Mouse (Mus musculus): Measurements from ENCODE around the gene Spdl1.
"Not testable (repeated sequence)": the region's sequence is repeated elsewhere in the genome, so short reads cannot be mapped to it uniquely, and the experiment has no call there.

Spdl1 gene

DNA sequence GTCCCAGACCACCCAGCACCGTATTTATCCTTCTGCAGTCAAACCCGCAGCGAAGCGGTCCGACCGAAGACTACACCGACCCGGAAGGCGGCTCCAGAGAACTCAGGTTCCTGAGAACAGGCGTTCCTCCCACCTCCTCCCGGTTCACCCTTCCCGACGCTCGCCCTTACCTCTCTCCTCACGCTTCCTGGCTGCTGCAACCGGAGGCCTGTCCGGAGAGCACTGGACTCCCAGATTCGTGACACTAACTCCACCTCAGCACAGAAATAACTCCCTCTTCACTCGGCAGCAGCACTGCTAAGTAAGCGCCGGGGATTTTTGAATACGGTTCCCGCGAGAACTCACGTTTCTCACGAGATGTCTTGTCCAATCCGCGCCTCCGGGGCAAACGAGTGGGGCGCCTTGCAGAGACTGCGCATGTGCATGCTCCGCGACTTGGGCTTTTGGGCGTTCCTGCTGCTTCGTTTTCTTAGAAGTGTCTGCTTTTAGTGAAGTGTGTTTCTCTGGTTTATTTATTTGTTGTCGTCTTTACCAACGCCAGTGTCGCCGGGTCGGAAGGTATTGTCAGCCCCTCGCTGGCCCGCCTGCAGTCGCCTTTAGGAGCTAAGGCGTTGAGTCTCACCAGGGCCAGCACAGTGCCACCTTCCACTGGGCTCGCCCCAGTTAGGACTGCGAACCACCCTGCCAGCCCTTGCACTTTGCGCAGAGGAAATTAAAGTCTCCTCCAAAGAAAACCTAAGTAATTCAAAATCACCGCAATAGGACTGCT, at the start of gene Spdl1:
TSS of gene Spdl1 (minus strand) at position 324 of the 769 bp plus-strand sequence.
- DNase-seq, result peak; percentile 95 to 97

DNA sequence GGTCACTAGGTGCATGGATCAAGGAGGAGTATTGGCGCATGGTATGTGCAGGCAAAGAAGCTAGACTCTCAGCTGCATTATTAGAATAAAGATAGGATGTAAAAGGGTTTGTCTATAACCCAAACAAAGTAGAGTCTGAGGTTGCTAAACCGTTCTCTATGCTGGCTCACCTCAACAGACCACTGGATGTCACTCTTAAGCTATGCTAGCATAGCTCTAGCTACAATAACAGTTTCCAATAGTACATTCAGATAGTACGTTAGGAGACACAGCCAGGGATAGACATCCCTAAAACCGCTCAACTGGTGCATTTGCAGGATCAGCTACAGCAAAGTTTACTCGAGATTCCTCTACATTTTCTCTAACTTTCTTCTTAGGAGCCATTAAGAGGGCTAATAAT, 48.1 kb upstream of the Spdl1 start:
- DNase-seq, result peak in 1 of 2 experiments; percentile 19

DNA sequence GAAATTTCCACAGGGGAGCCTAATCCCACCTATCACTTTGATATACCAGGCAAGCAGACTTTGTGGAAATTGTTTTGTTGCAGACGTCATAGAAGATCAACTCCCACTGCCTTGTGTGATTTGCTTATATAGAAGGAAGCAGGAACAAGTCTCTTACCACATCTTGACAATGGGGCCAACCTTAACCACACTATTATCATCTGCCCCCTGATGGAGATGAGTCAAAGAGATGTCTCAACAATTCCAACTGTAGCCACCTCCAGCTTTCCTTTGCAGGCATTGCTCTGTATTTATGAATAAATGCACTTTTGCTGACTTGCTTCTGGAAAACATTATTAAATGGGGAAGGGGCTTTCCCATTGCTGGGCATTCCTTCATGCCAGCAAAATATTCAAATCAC, 46.2 kb upstream of the Spdl1 start:
- no peak for DNase-seq

DNA sequence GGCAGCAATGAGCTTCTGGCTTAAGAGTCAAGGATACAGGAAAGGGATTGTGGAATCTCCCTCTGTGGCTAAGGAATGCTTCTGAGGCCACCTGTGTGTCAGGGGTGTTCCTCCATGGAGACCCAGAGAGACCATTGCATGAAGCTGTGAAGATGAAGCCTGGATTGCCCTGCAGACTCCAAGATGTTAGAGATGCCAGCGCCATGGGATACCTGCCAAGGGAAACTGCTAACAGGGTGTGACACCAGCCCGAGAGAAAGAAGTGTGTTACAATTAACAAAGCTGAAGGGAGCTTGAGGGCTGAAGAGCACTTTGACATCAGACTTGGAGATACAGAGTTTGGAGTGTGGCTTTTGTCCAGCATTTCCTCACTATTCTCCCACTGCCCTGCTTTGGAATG, 40.4 kb upstream of the Spdl1 start:
- no peak for DNase-seq

DNA sequence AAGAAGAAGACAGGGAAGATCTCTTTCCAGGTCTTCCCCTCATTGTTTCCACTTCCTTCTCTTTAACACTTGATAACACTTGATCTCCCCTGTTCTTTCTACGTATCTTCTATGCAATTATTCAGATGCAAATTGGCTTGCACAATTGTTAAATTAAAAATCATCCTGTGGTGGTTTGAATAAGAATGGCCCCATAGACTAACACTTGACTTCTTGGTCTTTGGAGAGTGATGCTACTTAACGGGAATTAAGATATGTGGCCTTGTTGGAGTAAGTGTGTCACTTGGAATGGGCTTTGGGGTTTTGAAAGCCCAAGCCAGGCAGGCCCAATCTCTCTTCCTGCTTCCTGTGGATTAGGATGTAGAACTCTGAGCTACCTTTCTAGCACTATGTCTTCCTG, 39.0 kb upstream of the Spdl1 start:
- DNase-seq, result no peak

DNA sequence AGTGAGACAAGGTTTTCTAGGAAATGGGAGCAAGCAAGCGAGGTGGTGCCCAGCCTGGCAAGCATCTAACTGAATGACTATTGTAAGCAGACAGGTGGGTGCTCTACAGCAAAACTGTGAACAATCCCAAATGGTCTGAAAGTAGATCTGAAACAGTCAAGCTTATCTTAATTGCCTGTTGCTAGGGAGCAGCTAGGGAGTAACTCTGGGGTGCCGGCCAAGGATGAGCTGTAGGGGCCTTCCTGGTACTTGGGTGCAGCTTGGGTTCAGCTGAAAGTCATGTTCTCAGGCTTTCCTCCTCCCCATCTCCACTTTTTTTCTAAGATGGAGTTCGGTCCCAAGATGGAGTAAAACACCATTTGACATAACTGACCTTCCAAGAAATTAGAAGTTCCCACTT, 38.5 kb upstream of the Spdl1 start:
- no peak for DNase-seq

DNA sequence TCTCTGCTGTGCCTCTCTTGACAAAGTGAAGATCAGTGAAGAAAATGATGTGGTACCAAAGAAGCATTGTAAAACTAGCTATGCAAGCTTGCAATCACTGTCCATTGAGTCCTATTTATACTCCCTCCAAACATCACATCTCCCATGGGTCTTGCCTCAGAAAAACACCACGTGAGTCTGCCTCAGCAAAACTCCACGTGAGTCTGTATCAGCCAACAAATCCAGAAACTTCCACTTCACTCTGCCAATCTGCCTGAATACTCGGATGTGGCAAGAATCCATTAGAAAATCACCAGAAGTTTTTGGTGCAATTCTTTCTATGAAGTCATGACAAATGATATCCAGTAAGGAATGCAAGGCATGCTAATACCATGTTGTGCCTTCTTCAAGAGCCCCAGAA, 38.0 kb upstream of the Spdl1 start:
- no peak for DNase-seq

DNA sequence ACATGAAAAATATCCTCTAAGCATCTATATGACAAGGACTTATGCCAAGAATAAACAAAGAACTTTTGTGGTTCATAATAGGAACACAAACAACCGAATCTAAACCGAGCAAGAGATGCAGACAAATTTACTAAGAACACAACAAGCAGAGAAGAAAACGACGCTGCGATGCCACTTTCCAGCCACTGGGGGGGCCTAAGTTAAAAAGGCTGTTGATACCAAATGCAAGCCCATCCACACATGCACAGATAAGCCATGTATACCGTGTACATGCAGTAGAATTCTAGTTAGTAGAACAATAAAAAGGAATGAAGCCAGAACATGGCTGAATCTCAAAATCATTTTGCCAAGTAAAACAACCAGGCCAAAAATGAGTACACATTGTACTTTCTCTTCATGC, 35.2 kb upstream of the Spdl1 start:
- DNase-seq, result no peak

DNA sequence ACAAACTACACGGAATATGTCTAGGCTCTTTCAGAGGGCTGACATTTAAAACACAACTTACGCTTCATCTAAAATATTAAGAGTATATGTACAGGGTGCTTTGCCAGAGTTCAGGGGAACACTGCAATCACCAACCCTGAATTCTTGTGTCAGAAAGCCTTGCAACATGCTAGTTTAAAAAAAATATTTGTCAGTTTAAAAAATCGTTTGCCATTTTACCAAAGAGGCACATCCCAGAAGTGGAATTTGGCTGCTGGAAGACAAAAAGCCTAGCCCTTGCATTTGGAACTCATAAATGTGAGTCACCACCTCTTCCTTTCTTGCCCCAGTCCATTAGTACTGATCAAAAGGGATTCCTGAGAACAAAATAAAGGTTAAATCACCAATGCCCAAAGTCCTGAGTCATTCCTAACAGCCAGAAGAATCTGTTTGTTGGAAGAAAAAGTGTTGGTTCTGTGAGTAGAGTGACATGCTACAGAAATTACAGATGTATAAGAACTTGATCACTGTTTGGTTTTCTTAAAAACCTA, 32.4 kb upstream of the Spdl1 start:
- DNase-seq, result no peak

DNA sequence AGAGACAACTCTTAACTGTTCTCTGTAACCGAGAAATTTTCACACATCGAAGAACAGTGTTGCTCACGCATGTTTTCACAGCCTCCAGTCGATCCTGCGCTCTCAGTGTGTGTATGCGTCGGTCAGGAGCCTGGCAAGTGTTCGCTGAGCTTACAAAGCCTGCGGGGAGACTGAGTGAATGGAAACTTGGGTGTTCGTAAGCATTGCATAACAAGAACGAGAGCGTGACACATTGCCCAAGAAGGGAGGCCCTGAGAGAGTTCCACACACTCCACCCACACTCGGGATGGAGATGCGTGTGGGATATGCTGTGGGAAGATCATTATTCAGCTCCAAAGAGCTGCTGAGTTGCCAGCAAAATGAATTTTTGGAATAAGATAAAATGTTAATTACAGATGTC, 31.7 kb upstream of the Spdl1 start:
- DNase-seq, result peak in 1 of 2 experiments; percentile 6

DNA sequence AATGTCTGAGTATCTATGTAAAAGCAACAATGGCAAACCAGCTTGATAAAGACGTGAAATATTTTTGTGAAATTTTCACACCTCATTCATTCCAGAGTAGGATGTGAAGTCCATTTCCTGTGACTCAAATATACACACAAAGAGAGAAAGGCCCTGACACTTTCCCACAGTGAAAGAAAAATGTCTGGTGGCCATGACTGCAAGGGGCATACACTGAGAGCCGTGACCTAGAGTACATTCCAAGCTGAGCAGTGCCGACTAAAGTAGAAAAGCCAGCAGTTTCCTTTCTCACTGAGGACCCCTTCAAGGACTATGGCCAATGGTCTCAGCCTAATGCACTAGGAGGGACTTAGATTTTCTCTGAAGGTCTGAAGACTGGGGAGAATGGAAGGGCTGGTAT, 23.2 kb upstream of the Spdl1 start:
- DNase-seq, result no peak

DNA sequence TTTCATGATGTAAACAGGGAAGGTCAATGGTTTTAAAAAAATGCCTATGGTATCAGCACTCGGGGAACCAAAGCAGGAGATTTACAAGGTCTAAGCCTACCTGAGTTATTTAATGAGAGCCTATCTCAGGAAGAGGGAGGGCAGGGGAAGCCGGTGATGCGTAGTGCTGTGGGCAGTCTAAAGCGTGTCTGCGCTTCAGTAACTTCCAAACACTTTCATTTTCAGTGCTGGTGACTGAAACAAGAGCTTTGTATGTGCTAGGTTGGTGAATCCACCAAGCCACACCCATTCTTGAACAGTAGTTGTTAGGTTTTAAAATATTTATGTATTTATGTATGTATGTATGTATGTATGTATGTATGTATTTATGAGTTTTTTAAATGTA, 12.8 kb upstream of the Spdl1 start:
- no peak for DNase-seq

DNA sequence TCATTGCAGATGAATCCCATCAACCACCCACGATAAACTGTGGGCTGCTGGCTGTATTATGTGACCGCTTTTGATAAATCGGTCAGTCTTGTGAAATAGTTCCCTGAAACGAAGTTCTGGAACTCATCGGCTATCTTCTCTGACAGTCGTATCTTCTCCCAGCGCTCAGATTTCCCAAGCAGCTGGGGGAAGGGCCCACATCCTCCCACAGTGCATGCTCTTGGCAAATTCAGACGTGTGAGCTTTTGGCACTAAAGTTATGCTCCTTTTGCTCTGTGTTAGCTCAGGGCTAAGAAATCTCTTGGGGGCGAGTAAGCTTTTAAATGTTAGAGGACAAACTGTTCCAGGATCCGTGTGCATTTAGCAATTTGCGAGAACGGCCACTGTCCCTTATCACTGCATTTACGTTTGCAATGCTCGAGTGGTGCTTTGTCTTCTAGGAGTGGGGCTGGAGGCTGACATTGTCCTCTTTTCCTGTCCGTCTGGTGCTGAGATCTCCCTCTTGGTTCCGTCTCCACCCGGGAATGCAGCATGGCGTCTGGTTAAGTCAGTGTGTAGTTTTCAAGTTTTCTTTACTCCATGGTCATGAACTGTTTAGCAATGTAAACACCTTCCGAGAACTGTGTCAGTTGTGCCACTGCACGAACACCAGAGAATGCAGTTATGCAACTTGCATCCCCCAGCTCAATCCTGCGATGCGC, 12.3 kb upstream of the Spdl1 start:
- peak; percentile 7 to 47 for DNase-seq

DNA sequence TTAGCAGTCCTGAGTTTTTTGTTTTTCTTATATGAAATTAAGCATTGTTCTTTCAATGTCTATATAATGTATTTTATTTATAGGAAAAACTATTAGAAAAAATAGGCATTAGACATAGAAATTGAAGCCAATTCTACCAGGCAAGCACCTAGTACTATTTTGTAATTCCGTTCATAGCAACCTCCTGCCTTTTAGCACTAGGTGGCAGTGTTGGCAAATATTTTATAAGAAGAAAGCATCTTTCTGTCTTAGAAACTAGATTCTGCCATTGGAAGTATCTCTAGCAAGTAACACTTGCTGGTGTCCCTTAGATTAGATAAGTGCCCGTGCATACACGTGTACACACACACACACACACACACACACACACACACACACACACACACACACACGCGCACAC, 10.1 kb upstream of the Spdl1 start:
- DNase-seq, result no peak

DNA sequence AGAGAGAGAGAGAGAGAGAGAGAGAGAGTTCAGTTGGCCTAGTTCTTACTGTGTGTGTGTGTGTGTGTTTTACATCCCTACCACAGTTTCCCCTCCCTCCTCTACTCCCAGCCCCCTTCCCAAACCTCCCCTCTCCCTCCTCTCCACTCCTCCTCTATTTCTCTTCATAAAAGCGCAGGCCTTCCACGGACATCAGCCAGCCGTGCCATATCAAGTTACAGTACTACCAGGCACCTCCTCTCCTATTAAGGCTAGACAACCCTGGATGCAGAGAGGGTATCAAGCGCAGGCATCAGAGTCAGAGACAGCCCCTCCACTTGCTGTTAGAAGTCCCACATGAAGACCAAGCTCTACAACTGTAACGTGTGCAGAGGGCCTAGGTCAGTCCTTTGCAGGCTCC, 6.8 kb upstream of the Spdl1 start:
- no peak for DNase-seq

DNA sequence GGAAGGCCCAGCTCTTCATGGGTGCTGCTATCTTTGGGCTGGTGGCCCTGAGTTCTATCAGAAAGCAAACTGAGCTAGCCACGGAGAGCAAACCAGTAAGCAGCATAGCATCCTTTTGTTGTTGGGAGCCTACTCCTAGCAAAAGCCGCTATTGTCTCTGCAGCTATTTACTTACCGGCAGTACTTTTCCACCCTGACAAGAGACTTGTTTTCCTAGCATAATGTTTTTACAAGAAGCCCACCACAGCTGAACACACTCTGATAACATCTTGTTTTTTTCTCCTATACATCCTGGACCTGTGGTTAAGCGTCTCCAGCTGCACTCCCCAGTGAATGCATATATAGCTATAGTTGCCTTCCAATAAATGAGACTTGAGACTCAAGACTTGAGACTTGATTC, 5.6 kb upstream of the Spdl1 start:
- DNase-seq, result no peak

DNA sequence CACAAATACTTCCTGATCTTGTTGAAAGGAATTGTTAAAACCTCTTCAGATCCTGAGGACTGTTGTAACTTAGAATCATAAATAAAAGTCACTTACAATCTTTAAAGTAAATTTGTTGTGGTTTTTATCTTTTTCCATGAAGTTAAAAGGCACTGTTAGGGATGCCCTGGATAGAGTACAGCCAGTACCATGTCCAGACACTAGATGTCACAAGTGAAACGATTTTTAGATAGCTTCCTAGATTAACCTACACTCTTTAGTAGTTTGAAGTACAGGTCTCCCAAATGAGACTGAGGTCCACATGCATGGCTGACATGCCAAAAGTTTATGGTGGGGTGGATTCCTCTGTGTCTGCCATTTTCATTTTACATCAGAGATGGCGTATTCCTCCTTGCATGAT, 2.8 kb upstream of the Spdl1 start:
- no peak for DNase-seq

DNA sequence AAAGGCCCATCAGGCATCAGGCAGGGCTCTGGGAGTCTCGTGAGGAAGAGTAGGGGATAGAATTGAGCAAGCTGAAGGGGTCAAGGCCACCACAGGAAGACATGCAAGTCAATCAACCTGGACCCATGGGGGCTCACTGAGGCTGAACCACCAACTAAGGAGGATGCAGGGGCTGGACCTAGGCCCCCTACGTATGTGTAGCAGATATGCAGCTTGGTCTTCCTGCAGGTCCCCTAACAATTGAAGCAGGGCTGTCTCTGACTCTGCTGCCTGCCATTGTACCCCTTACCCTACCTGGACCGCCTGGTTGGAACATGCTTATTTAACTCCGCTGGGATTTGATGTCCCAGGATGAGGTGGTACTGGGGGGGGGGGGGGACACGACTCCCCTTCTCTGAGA, 763 bp downstream of the Spdl1 start:
- DNase-seq, result no peak

DNA sequence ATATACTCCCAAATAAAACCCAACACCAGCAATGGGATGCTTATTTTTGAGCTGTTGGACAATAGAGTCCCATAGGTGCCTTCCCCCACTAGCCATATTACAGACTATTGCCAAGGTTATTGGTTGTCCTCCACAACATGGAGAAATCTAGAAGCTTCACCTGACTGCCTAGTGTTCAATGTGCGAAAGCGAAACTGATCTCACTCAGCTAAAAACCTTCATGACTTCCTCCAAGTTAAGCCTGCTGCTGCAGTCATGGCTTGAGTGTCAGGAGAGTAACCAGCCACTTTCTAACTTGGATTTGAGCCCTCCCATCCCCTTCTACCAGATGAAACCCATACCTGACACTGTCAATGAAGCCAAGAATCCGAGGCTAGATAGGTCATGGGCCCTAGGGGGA, 5.6 kb downstream of the Spdl1 start:
- no peak for DNase-seq

DNA sequence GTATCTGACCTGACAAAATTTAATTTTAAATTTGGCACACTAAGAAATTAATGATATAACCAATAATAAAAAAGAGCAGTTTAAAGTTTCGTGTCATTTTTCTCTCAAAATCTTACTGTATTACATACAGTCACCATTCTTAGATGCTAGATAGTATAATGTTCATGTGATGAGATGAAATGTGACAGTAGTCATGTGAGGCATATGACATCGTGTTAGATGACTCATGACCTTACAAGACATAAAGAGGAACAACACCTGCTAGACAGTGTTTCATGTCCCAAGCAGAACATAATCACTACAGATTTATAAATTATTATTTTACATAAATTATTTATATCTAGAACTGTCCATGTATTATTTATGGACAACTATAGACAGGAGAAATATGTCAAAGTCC, 6.5 kb downstream of the Spdl1 start:
- DNase-seq, result no peak

DNA sequence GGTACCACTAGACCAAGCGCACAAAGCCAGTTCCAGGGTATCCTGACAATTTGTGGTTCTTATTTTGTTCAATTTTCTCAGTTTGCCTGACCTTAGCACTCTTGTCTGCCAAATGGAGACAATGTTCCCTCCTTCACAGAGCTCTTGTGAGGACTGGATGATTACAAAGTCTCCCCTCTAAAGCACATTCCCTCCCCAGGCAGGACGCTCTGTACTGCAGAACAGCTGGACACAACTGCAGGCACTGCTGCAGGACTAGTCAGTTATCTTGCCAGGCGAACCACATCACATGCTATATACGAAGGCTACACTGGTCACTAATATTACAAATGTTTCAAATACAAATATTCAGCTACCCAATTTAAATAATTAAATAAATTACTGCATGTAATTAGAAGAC, 8.7 kb downstream of the Spdl1 start:
- DNase-seq, result no peak

DNA sequence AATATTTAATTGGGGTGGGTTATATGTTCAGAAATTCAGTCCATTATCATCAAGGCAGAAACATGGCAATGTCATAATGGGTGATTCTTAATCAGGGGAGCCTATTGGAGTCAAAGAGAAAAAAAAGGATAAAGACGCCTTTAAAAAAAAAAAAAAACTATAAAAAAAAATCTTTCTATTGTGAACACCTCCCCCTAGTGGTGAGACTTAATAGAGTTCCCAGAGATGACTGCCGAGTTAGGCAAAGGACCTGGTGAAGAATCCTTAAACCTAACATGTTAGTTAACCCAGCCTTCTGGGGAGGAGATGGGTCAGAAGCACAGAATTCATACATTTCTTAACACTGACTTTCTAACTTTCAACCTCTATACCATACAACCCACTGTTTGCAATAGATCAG, 18.7 kb downstream of the Spdl1 start:
- DNase-seq, result no peak

DNA sequence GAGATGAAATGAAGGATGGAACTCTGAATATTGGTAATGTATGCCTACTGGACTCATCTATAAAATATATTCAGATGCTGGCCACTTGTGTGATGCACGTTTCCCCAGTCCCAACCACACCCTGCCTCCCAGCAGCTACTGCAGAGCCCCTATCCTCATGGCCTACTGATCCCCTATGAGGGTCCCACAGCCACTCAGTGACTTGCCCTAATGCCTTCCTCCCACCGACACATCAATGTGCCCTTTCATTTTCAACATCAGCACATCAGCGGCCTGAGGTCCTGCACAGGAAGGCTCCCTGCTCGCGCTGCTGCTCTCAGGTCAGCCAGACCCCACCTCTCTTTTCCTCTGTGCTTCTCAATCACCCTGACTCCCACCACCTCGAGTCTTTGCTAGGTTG, 19.1 kb downstream of the Spdl1 start:
- no peak for DNase-seq

DNA sequence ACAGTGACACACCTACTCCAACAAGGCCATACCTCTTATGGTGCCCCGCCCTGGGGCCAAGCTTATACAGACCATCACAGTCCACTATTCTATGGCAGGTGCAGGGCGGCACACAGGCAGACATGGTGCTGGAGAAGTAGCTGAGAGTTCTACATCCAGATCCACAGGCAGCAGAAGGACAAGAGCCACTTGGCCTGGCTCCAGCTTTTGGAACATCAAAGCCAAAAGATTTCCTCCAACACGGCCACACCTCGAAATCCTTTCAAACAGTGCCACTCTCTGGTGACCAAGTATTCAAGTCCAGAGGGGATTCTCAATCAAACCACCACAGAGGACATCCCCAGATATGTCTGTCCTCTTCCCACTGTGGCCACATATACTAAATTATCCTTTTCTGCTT, 28.4 kb downstream of the Spdl1 start:
- not testable (repeated sequence) for DNase-seq

DNA sequence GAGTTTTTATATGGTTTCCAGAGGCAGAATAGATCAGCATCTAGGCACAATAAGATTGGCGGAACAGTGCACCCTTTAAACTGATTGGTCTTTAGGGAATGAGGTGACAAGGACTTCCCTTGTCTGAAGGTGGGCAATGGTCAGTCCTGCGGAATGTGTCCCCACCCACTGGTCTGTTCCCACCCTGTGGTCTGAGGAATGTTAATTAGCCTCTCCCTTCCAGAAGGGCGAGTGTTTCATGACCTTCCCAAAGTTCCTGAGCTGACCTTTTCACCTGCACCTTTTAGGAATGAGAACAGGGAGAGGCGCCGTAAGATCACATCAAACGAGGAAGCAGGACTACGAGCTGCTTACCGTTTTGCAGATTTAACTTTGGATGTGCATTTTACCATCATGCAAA, 35.4 kb downstream of the Spdl1 start:
- not testable (repeated sequence) for DNase-seq
